Mouse (Mus musculus) heart, embryonic 11.5 days (tissue): ENCODE data around the gene Ccser1. TPM values are rescaled to one million over a fixed set of nuclear protein-coding genes. Genes with fewer than 3 reads are reported as not detected.

Experiments used
- ATAC-seq: fragments of 200-750 bp; cut with Nextera tagmentation; replicated peaks from 2 replicates; pipeline ENCODE4 v1.8.0; 2017; ENCODE audit warnings: moderate library complexity; ENCODE audit not compliant: insufficient number of reproducible peaks, low FRiP score, low TSS enrichment
- H3K27ac ChIP-seq: fragments of 300-500 bp; sonication (generic); 2 replicates; pipeline ENCODE4 v1.5.1; 2014; ENCODE audit warnings: mild to moderate bottlenecking, low read depth, low read length
- H3K27me3 ChIP-seq: fragments of 300-500 bp; sonication (generic); 2 replicates; pipeline ENCODE4 v1.6.1; 2014; ENCODE audit warnings: mild to moderate bottlenecking, low read length, mixed read lengths; ENCODE audit not compliant: control insufficient read depth, insufficient read depth
- H3K36me3 ChIP-seq: fragments of 300-500 bp; sonication (generic); 2 replicates; pipeline ENCODE4 v1.6.1; 2014; ENCODE audit warnings: mild to moderate bottlenecking, low read length, moderate library complexity, mixed read lengths; ENCODE audit not compliant: control insufficient read depth, insufficient read depth
- H3K4me1 ChIP-seq: fragments of 300-500 bp; sonication (generic); 2 replicates; pipeline ENCODE4 v1.6.1; 2014; ENCODE audit warnings: low read length; ENCODE audit not compliant: control insufficient read depth, insufficient read depth
- H3K4me2 ChIP-seq: fragments of 300-500 bp; sonication (generic); 2 replicates; pipeline ENCODE4 v1.6.1; 2014; ENCODE audit warnings: mild to moderate bottlenecking, moderate library complexity
- H3K4me3 ChIP-seq: fragments of 300-500 bp; sonication (generic); 2 replicates; pipeline ENCODE4 v1.5.1; 2014; ENCODE audit warnings: low read depth, low read length
- H3K9ac ChIP-seq: fragments of 300-500 bp; sonication (generic); 2 replicates; pipeline ENCODE4 v1.6.1; 2014; ENCODE audit warnings: mild to moderate bottlenecking, low read depth, low read length, moderate library complexity
- H3K9me3 ChIP-seq: fragments of 300-500 bp; sonication (generic); replicated peaks from 2 replicates; pipeline ENCODE4 v1.6.1; 2016; ENCODE audit warnings: low read length; ENCODE audit not compliant: control insufficient read depth
- WGBS: fragments of 180-500 bp; shearing (Covaris S2); extraction: QIAGEN DNeasy Blood & Tissue Kit; methylation state at CpG from one replicate; pipeline ENCODE4 v1.1.7; 2014; ENCODE audit not compliant: insufficient replicate concordance; 5-methylcytosine and 5-hydroxymethylcytosine counted together
- polyA plus RNA-seq: library from polyadenylated mRNA; unstranded; fragments of >200 nt; fragmentation: Nextera tagmentation; extraction: Ambion mirVana; gene quantifications from 2 replicates; pipeline ENCODE4 v1.2.1, GENCODE M21; 2014

Ccser1 gene
- polyA plus RNA-seq, 1 experiment from 2014 or later, result 1.6 TPM

GRCm38 (mm10) chr6:62198768-62199167 is 1018.6 kb downstream of the Ccser1 start:
- 74% methylated on average over 6 of the region's 6 CpGs for WGBS
- Histone ChIP-seq H3K9me3 (no peaks in the 10 kb centered on the region), H3K4me1 (no peaks in the 10 kb centered on the region), H3K27me3 (no peaks in the 10 kb centered on the region), H3K27ac (no peak overlapping the region), H3K4me2 (no peak overlapping the region), H3K36me3 (no peaks in the 10 kb centered on the region), H3K9ac (no peak overlapping the region), H3K4me3 (no peak overlapping the region)
- ATAC-seq, result no peak

- Histone ChIP-seq H3K27me3 (no peaks in the 10 kb centered on the region), H3K4me2 (no peak overlapping the region), H3K36me3 (no peaks in the 10 kb centered on the region), H3K27ac (no peak overlapping the region), H3K9ac (no peak overlapping the region), H3K9me3 (no peaks in the 10 kb centered on the region), H3K4me3 (no peak overlapping the region), H3K4me1 (no peaks in the 10 kb centered on the region)
- ATAC-seq, result no peak
- WGBS, result 46% methylated on average over 2 of the region's 2 CpGs
Observed at GRCm38 (mm10) chr6:62205013-62205412, 1024.9 kb downstream of the Ccser1 start.

- Histone ChIP-seq H3K9me3 (no peaks in the 10 kb centered on the region), H3K4me2 (no peak overlapping the region), H3K27me3 (no peaks in the 10 kb centered on the region), H3K27ac (no peak overlapping the region), H3K9ac (no peak overlapping the region), H3K4me1 (no peaks in the 10 kb centered on the region), H3K36me3 (no peaks in the 10 kb centered on the region), H3K4me3 (no peak overlapping the region)
- 48% methylated on average over 1 of the region's 1 CpGs for WGBS
- ATAC-seq, result no peak
Observed at GRCm38 (mm10) chr6:62221856-62222255, 1041.7 kb downstream of the Ccser1 start.

- Histone ChIP-seq H3K4me2 (no peak overlapping the region), H3K36me3 (no peaks in the 10 kb centered on the region), H3K27ac (no peak overlapping the region), H3K4me1 (no peaks in the 10 kb centered on the region), H3K9me3 (no peaks in the 10 kb centered on the region), H3K9ac (no peak overlapping the region), H3K4me3 (no peak overlapping the region), H3K27me3 (no peaks in the 10 kb centered on the region)
- ATAC-seq, result no peak
- 60% methylated on average over 1 of the region's 1 CpGs for WGBS
Observed at GRCm38 (mm10) chr6:62263899-62264298, 1083.8 kb downstream of the Ccser1 start.

- WGBS, result 73% methylated on average over 1 of the region's 1 CpGs
- no peak overlapping the region for H3K4me3 ChIP-seq
- H3K27me3 ChIP-seq, result no peaks in the 10 kb centered on the region
- no peaks in the 10 kb centered on the region for H3K9me3 ChIP-seq
- H3K36me3 ChIP-seq, result no peaks in the 10 kb centered on the region
- no peak overlapping the region for H3K4me2 ChIP-seq
- no peak for ATAC-seq
- H3K27ac ChIP-seq, result no peak overlapping the region
- H3K4me1 ChIP-seq, result no peaks in the 10 kb centered on the region
- no peak overlapping the region for H3K9ac ChIP-seq
Observed at GRCm38 (mm10) chr6:62264525-62264924, 1084.4 kb downstream of the Ccser1 start.

- H3K4me2 ChIP-seq, result no peak overlapping the region
- H3K36me3 ChIP-seq, result no peaks in the 10 kb centered on the region
- no peak overlapping the region for H3K9ac ChIP-seq
- no peak overlapping the region for H3K4me3 ChIP-seq
- WGBS, result 87% methylated on average over 3 of the region's 3 CpGs
- H3K9me3 ChIP-seq, result no peaks in the 10 kb centered on the region
- no peaks in the 10 kb centered on the region for H3K4me1 ChIP-seq
- H3K27me3 ChIP-seq, result no peaks in the 10 kb centered on the region
- H3K27ac ChIP-seq, result no peak overlapping the region
- no peak for ATAC-seq
Observed at GRCm38 (mm10) chr6:62281256-62281655, 1101.1 kb downstream of the Ccser1 start.

GRCm38 (mm10) chr6:62301576-62302312 is 1121.6 kb downstream of the Ccser1 start:
- H3K9me3 ChIP-seq, result no peaks in the 10 kb centered on the region
- WGBS, result 62% methylated on average over 6 of the region's 6 CpGs
- H3K4me3 ChIP-seq, result no peak overlapping the region
- no peaks in the 10 kb centered on the region for H3K27me3 ChIP-seq
- H3K4me2 ChIP-seq, result no peak overlapping the region
- H3K36me3 ChIP-seq, result no peaks in the 10 kb centered on the region
- H3K4me1 ChIP-seq, result no peaks in the 10 kb centered on the region
- ATAC-seq, result no peak
- H3K9ac ChIP-seq, result no peak overlapping the region
- no peak overlapping the region for H3K27ac ChIP-seq

GRCm38 (mm10) chr6:62318627-62319026 is 1138.5 kb downstream of the Ccser1 start:
- no peak overlapping the region for H3K4me3 ChIP-seq
- H3K4me2 ChIP-seq, result no peak overlapping the region
- 76% methylated on average over 3 of the region's 3 CpGs for WGBS
- H3K4me1 ChIP-seq, result no peaks in the 10 kb centered on the region
- no peak overlapping the region for H3K27ac ChIP-seq
- no peak for ATAC-seq
- H3K27me3 ChIP-seq, result no peaks in the 10 kb centered on the region
- H3K36me3 ChIP-seq, result no peaks in the 10 kb centered on the region
- H3K9ac ChIP-seq, result no peak overlapping the region
- no peaks in the 10 kb centered on the region for H3K9me3 ChIP-seq

GRCm38 (mm10) chr6:62340319-62340718 is 1160.2 kb downstream of the Ccser1 start:
- Histone ChIP-seq H3K4me3 (no peak overlapping the region), H3K27me3 (no peaks in the 10 kb centered on the region), H3K27ac (no peak overlapping the region), H3K9ac (no peak overlapping the region), H3K4me2 (no peak overlapping the region), H3K9me3 (no peaks in the 10 kb centered on the region), H3K36me3 (no peaks in the 10 kb centered on the region), H3K4me1 (no peaks in the 10 kb centered on the region)
- ATAC-seq, result no peak
- 73% methylated on average over 3 of the region's 3 CpGs for WGBS
